Mouse (Mus musculus): Measurements from ENCODE around the gene Ush1c.

DNA sequence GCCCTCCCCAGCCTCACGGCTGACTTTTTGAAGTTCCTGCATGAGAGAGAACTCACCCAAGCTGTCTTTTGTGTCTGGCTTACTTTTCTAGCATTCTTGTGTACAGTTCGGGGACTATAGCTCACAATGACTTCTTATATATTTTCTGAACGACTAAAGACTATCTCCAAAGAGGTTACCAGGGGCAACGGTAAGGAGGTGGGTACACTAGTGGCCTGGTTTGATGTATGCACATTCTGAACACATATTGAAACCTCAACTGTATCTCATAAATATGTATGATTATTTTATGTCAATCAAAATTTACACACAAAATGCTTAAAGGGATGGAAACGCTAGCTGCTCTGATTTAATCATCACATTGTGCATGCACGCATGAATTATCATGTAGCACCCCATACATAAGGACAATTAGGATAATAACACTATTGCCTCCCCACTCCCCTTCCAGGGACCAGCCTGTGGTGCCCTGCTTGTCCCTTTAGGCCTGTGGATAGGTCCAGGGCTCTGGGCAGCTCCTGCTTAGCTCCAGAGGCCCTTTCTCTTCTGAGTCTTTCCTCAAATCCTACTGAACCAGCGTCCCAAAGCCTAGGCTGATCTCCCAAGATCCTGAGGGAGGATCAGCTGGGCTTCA is 91.5 kb downstream of the Ush1c start:
- no peak for TF ChIP-seq CTCF (IDR thresholded peaks at IDR 0.05; ENCODE audit: insufficient read depth, low read length)
- TF ChIP-seq POLR2A (IDR thresholded peaks at IDR 0.05; ENCODE audit: borderline replicate concordance, extremely low read depth, low read depth, low read length), result no peak

All from lung, adult 2 months (tissue).